Mouse (Mus musculus) embryo, embryonic 10.5 days (tissue): ENCODE measurements around the gene Arid3a.

ENCODE experiments used
- DNase-seq: peaks from one replicate; pipeline ENCODE4 v3.0.0-alpha.2; 2015; ENCODE audit warnings: low spot score

The Arid3a gene

DNA sequence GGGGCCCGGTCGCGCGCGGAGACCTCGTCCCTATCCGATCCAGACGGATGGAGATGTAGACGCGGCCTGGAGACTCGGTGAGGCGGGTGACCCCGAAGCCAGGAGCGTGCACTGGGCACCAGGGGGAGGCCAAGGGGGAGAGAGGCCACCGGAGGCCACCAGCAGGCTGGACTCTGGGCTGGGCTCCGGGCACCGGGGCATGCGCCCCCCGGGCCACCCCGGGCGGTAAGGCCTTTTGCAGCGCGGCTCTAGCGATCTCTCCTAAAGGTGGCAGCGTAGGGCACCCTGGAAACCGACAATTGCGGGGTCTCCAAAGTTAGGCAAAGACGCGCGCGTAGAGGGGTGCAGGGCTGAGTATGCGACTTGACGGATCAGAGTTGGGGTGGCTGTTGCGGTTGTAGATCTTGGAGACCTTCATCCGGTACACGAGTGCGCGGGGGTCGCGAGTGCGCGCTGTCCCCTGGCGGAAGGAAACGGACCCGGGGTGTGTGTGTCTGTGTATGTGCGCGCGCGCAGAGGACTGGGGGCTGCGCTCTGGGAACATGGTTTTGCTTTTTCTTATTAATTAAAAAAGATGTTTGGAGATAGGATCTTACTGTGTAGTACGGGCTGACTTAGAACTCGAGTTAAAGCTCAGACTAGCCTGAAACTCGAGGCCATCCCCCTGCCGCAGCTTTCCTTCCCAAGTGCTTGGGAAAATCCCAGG is 634 bp downstream of the Arid3a start:
- peak; percentile 77 for DNase-seq

DNA sequence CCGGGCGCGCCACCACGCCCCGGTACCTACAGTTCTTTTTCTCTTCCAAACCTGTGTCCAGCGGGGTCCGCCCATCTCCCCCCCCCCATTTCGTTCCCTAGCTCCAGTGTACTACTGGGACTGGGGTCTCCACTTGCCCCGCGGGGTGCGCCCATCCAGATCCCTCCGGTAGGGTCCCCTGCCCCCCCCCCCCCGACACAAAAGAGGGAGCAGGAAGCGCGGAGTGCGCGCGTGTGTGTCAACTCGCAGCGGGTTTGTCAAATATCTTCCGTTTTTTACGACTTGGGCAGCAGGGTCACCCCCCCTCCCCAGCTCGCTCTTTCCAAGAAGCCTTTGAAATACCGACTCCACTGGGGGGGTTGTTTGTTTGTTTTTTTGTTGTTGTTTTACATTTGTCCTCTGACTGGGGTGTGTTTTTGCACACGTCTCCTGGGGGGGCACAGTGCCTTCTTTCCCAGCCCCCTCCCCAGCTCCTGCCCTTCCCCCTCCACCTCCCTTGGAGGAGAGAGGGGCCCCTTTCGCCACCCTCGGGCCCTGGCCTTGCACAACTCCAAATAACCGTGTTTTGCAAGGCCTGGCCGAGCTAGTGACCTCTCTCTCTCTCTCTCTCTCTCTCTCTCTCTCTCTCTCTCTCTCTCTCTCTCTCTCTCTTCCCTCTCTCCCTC is 1.3 kb downstream of the Arid3a start:
- DNase-seq, result peak; percentile 66

DNA sequence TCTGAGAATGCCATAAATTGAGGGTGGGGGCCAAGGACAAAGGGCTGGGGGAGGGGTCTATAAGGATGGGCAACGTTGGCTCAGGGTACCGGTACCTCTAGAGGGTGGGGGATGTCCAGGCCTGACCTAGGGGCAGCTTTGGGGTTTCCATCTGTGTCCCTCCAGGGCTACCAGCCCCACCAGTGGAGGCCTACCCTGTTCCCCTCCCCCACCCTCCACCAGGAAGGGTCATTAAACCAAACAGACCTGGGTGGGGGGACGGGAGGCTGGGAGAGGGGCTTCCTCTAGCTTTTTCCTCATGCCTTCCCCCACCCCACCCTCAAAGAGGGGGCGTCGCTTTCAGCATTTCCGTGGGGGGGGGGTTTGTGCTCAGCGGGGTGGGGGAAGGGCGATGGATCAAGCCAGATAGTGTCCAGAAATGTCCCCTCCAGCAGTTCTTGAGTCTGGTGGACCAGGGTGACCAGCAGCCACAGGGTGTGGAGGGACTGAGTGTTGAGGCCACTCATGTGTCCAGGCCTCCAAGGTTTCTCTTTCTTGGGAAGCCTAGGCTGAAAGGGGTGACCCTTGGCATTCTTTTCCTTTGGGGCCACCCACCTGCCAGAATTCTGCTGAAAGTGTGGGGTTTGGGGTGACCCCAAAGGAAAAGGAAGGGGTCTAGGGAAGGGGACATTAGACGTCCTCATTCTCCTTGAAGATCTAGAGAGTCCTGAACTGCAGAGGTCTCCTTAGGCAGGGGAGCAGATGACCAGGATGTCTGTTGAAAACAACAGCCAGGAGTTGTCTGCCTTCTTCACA is 2.3 kb downstream of the Arid3a start:
- peak; percentile 47 for DNase-seq

DNA sequence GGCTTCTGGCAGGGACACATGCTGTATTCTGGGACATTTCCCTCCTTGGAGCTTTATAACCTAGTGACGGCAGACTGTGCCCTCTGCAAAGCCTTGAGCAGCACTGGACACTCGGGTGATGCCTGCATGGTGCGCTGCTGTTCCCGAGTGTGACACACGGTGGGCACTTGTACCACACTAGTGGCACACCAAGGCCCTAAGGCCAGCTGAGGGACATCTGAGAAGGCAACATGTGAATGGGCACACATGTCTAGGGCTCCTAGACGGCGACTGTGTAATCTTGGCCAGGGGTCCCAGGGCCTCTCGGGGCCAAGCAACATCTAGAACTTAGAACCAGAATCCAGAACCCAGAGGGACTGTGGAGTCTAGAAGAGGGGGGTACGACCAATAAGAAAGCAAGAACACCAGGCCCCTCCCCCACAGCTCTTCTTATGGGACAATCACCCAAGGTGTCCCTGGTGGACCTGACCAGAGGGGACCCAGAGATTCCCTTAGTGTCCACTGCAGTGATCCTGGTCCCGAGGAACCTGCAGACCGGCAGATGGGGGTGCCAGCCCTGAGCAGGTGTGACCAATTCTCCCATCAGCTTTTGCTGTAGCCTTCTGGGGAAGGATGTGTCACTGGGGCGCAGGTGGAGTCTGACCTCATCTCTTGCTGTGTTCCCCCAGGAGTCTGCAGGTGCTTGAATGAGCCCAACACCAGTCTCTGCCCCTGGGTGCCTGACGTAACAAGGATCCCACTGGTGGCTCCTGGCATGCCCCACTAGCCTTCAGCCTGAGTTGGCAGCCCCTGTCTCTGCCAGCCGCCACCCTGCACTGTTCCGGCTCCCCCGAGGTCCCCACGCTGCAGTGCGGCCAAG is 3.4 kb downstream of the Arid3a start:
- DNase-seq, result no peak

DNA sequence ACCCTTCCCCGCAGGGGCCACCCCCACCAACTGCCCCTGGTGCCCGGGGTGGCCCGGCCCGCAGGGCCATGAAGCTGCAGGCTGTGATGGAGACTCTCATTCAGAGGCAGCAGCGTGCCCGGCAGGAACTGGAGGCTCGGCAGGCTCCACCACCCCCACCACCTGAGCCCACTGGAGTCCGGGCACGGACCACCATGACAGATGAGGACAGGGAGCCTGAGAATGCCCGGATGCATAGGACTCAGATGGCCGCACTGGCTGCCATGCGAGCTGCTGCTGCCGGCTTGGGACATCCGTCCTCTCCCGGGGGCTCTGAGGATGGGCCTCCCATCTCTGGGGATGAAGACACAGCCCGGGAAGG is 4.0 kb downstream of the Arid3a start:
- DNase-seq, result no peak

DNA sequence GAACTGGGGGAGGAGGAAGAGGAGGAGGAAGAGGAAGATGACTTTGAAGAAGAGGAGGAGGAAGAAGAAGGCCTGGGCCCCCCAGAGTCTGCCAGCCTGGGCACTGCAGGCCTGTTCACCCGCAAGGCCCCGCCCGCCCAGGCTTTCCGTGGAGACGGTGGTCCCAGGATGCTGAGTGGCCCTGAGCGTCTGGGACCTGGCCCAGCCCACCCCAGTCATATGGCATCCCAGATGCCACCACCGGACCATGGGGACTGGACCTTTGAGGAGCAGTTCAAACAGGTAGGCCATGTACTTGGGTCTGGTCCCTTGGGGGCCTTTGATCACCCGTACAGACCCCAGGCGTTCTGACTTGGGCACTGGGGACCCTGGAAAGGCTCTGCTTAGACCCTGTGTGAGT is 5.0 kb downstream of the Arid3a start:
- no peak for DNase-seq

DNA sequence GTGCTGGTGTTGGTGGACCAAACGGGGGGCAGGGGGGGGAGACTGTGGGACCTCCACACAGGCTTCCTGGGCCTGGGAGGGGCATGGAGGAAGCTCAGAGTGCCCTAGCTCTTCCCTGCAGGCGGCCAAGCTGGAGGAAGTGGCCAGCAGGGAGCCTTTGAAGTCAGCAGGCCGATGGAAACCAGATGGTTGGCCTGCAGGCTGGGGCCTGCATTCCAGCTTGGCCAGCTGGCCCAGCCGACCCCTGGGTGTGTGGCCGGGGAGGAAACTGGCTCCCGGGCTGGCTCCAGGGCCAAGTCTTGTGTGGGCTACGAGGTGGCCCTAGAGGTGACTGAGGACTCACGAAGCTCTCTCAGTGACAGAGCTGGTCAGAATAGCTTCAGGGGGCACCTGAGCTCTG is 5.9 kb downstream of the Arid3a start:
- DNase-seq, result peak; percentile 80

DNA sequence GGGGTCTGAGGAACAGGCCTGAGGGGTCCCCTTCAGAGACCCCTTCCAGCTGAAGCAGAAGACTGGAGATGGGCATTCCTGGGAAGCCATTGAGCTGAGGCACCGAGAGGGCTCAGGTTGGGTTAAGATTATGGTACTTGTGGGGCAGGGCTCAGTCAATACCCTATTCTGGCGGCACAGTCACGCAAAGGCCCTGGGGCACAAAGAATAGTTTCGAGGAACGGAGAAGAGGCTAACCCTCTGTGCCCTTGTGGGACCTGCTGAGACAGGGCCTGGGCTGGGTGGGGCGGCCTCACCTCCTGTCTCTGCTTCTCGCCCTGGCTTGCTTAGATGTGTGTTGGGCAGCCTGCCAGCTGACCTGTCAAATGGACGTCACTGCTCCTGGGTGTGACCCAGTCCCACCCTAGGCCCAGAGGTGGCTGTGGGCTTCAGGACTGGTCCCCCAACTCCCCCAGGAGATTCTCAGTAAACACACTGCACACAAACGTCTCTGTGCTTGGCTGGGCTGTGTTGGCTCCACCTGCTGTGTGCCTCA is 6.4 kb downstream of the Arid3a start:
- no peak for DNase-seq

DNA sequence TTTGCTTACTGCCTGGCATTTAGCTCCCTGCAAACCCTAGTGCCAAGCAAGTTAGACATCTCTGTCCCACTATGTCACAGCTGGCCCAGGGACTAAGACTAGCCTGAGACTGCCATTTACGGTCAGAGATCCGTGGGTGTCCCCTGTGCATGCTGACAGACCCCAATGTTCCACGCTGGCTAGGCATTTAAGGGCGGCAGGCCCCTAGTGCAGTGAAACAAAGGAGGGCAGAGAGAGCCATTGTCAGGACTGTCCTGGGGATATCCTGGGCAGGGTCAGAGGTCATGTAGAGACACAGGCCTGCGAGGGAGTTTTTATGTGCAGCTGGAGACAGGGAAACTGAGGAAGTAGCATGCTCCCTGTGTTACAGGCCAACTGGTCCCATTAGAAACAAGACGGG is 7.0 kb downstream of the Arid3a start:
- DNase-seq, result no peak

DNA sequence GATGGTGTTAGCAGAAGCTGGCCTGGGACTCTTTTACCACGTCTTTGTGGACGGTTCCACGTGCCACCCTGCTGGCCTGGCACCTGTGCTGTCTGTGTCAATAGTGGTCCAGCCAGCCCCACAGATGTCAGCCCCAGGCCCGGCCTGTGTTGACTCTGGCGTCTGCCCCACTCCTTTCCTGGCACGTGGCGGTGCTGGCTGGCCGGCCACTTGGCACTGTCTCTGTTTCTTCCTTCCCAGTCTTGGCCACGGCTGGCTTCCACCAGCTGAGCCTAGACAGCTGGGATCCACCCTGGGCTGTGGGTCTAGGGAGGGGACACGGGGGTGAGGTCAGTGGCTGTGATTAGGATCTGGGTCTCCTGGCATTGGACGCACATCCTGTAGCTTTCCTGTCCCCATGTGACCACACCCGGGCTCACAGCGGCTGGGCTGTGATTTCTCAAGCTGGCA is 7.5 kb downstream of the Arid3a start:
- no peak for DNase-seq

DNA sequence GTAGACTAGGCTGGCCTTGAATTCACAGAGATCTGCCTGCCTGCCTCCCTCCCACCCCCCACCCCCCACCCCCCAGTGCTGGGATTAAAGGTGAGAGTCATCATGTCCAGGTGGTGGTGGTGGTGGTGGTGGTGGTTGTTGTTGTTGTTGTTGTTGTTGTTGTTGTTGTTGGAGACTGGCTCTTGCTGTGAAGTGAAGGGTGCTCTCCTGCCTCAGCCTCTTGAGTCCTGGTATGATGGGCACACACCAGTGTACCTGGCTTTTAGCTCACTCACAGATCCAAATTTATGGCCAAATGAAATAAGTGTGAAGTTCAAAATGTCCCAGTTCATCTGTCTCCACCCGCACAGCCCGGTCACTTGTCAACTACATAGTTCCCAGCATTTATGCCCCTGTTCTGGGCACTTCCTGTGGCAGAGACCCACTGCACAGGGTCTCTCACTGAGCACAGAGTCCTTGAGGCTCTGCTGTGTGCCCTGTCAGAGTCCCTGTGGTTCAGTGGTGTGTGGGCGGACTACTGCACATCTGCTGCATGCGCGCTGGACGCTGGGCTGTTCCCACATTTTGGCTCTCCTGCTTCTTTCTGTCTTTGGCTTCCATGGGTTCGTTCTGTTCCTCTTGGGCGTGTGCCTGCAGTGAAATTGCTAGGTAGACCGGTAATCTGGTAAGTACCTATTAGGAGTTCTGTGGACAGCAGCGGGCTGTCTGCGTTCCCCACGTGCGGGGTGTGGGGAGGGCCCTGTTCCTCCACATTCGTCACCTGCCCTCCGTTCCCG is 8.1 kb downstream of the Arid3a start:
- DNase-seq, result no peak

DNA sequence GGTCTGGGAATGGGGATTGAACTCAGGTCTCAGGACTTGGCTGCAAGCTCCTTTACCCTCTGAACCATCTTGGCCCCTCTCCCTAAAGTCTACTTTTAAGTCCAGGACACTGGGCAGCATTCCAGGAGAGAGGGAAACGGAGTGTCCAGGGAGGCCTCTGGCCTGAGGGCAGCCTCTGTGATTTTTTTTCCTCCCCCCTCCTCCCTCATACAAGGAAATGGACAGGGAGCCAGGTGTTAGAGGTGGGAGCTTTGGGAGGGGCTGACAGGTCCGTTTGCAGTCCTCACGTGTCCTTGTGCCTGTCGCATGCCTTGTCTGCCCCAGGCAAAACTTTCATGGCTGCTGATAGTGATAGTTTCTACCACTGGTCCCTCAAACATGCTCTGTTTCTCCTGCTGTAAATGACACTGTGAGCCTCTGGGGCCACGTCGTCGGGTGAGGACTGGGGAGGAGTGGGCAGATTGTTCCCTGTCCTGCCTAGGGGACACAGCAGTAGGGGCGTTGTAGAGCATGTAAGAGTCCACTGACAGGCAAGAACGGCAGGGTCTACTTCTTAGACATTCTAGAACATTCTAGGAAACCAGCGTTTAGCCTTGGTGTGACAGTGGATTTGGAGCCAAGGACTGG is 9.6 kb downstream of the Arid3a start:
- DNase-seq, result no peak

DNA sequence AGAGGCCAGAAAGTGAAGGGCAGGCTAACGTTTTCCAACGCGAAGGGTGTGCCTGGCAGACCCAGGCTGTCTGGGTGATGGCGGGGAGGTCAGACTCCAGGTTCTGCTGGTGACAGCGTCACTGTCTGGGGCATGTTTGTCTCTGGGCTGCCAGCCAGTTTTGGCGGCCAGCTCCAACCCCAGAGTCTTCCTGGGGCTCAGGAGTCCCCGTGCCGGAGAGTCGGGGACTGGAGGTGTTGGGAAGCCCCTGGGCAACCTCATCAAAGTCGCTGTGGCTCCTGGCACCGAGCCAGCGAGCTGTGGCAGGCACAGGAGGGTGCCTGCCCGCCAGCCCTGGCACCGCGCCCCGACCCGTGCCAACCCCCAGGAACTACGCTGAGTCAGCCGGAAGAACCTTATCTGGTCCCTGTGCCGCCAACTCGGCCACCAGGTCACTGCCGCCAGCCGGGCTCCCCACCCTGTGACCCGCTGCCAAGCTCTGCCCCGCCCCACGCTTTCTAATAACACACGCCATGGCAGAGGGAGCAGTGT is 10.1 kb downstream of the Arid3a start:
- DNase-seq, result no peak

DNA sequence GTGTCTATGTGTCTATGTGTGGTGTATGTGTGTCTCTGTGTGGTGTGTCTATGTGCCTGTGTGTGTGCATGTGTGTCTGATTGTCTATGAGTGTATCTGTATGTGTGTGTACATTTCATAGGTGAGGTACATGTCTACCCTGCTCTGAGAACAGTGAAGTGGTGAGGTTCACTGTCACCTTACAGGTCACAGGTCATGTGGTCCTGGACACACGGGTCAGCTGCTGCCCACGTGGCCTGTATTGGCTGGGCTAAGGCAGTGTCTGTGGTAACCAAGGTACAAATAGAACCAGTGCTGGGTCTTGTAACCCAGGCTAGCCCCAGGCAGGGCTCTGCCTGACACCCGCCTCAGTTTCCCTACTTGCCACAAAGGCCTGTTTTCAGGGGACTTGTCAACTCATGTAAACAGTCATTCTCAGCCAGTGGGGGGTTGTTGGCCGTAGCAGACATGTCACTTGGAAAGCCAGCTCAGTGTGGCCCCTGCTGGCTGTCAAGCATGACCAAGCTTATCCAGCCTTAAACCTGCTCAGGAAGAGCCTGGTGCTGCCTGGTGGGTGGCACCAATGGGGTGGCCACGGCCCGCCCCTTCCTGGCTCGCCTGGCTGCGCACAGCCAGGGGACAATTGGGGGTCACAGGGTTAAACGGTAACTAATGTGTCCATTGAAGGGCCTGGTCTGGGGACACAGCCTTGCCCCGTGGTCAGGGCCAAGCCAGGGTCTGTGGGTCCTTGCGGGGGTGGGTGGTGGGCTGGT is 11.1 kb downstream of the Arid3a start:
- no peak for DNase-seq

DNA sequence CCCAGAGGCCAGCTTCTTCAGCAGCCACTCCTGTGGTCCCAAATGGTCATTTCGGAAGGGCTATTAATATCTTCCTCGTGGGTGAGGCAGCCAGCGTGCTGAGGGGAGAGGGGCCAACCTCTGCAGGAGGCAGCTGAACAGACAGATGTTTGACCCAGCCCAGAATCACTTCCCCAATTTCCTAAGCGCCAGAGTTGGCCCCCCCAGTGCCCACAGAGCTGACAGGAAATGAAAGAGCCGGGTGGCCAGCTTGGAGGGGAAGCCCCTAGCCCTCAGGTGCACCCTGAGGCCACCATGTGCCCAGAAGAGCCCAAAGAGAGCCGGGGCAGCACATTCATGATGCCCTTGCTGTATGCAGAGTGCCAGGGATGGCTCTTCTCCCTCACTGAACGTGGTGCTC is 13.9 kb downstream of the Arid3a start:
- DNase-seq, result no peak

DNA sequence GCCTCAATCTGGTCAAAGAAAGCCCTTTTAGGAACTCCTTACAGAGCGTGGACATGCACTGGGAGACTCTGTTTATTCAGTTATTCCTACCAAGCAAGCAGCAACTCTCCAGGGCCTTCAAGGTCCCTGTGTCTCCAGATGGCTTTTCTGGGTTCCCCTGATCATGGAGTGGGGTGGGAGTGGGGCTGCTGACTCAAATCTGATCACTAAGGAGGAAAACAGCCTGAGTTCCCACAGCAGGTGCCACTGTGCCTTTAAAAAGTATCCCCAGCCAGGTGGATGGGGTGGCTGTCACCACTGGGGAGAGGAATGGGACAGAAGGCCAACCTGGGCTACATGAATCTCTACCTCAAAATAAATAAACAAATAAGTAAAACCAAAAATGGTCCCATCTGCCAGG is 16.1 kb downstream of the Arid3a start:
- DNase-seq, result no peak

DNA sequence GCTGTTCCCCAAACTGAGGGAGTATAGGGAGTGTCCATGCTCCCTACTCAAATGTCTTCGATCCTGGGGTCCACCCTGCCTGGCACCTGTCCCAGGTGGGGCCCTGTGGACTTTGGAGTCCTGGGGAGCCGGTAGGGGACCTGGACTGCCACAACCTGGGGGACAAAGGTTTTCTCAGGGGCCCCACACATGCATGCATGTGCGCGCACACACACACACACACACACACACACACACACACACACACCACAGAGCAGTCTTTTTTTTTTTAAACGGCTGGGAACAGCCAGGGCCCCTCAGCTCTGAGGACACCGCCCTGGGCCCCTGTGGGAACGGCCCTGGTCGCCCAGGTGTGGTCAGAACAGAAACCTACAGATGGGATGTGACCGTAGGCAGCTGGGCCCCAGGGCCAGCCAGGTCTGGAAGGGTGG is 16.6 kb downstream of the Arid3a start:
- no peak for DNase-seq

DNA sequence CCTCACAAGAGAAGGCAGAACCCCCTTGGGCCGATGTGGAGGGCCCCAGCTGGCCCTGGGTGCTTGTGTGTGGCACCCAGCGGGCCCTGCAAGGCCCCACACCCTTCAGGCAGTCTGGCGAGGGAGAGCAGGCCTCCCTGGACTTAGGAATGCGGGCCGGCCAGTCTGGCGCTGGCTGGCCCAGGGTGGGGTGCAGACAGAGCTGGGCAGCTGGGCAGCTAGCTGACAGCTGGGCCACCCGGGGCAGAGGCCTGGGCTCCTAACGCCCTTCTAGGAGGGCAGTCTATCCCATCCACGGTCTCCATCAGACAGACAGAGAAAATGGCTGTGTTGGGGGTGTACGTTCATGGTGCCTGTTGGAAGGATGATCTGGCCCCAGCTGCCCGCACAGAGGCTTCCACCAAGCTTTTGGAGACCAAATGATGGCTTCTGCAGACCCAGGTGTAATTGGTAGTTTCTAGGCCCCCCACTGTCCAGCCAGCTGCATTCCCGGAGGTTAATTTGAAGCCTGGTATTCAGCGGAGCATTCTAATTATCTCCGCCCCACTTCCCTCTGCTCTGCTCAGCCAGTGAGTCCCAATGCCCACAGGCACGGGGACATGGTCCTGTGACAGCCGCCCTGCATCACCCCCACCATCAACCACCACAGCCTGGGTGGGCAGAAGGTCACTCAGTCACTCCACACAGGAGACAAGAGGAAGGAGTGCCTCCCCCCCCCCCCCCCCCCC is 18.8 kb downstream of the Arid3a start:
- peak; percentile 79 for DNase-seq

DNA sequence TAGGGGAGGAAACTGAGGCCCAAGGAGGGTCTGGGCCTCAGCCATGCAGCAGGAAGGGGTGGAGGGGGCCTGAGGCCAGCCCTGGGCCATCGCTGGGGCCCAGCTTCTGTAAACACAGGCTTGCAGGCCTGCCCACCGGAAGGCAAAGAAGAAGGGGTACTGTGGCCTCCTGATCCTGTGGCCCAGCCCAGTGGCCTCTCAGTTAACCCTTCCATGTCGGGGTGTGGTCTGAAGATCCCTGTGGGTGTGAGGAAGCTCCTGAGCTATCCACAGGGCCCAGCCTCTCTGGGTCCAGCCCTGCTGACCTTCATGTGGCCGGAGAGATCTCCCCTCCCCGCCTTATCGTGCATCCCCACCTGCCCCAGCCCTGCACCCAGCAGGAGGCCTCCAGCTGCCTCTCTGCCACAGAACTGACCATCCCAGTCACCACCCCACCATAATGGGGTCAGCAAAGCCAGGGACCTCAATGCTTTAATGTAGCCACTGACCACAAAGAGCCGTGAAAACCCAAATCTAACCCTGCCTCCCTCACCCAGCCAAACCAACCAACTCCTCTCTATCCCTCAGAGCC is 20.0 kb downstream of the Arid3a start:
- peak; percentile 60 for DNase-seq
